Mouse (Mus musculus) subcutaneous adipose tissue, adult 2 months (tissue): ENCODE measurements around the gene Mrm1. TPM values are rescaled to one million over a fixed set of nuclear protein-coding genes. Genes with fewer than 3 reads are reported as not detected.

Source experiments
- polyA plus RNA-seq: library from polyadenylated mRNA; depleted of rRNA; stranded (reverse); fragments of >200 nt; gene quantifications from 2 replicates; pipeline ENCODE4 v1.2.3, GENCODE M21; 2012; ENCODE audit warnings: low replicate concordance; rRNA removed

Gene Mrm1
- polyA plus RNA-seq, result 9.6 and 13.7 TPM in 2 replicates

DNA sequence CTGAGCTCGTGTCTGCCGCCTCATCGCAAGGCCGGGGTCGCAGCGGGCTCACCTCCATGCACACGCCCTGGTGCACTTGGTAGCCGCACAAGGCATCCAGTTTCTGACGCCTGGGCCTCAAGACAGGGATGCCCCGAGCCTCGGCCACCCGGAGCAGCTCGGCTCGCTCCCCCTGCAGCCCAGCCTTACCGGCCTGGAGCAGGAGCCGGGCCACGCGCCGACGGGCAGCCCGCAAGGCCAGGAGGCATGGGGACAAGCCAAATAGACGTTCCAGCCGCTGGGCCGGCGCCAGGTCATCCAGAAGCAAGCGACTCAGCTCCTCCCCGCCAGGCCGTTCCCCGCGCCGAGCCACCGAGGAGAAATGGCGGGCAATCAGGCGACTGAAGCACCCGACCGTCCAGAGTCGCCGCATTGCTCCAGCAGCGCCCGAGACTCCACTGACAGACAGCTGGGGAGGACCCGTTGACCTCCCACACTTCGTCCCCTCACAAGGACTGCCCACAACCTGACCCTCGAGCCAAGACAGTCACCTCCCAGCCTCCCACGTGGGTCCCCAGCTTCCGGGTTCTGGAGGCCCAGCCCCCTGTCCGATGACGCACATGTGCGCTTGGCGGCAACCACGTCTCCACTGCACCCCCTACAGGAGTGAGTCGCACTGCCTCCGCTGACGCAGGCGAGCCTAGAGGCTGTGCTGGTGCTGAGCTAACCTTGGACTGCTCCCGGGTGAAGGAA is at the start of gene Mrm1:
TSS of gene Mrm1 (minus strand) at position 555 of the 732 bp plus-strand sequence.

GRCm38 (mm10) chr11:84828516-84829399 is 9.4 kb upstream of the Mrm1 start, which contains the start of gene Dhrs11:
Gene Dhrs11, minus strand, starts transcription at chr11:84828994.

Other genes with a start within 250 kb of the Mrm1 start
- 29.4 and 32.5 TPM in 2 replicates for gene Dhrs11, start 9.5 kb upstream of the Mrm1 start, polyA plus RNA-seq
- 38.1 and 54.2 TPM in 2 replicates for gene Ggnbp2, start 51.3 kb upstream of the Mrm1 start, polyA plus RNA-seq
- 21.5 and 25.2 TPM in 2 replicates for gene Myo19, start 60.6 kb upstream of the Mrm1 start, polyA plus RNA-seq
- 4.0 and 4.4 TPM in 2 replicates for gene Pigw, start 60.8 kb upstream of the Mrm1 start, polyA plus RNA-seq
- gene Znhit3, start 96.9 kb upstream of the Mrm1 start, polyA plus RNA-seq, result 15.0 and 17.2 TPM in 2 replicates
- gene Car4, start 138.3 kb upstream of the Mrm1 start, polyA plus RNA-seq, result 12.9 and 77.5 TPM in 2 replicates